Mouse (Mus musculus) urinary bladder, postnatal 25 days (tissue): ENCODE results near the gene Gm21119.
"Not testable (repeated sequence)": the region's sequence is repeated elsewhere in the genome, so short reads cannot be mapped to it uniquely, and the experiment has no call there.

Source experiments
- DNase-seq: peaks from one replicate; pipeline ENCODE4 v3.0.0; 2022; ENCODE audit warnings: low spot score

Gene Gm21119

GRCm38 (mm10) chr8:20678418-20678817 is 63.7 kb downstream of the Gm21119 start:
- DNase-seq: not testable (repeated sequence)
